Mouse (Mus musculus) left cerebral cortex, postnatal 4 days (tissue): ENCODE data around the gene Acvr1b. TPM values are rescaled to one million over a fixed set of nuclear protein-coding genes. Genes with fewer than 3 reads are reported as not detected.

Source experiments
- DNase-seq: peaks from one replicate; pipeline ENCODE4 v3.0.0-alpha.2; 2022
- intact Hi-C: fragments of 180-260 bp; cut with DNase I; formaldehyde crosslinking; loops from one replicate; pipeline ENCODE4 v1.15.1; 2025
- total RNA-seq, 2 experiments: library from RNA; stranded (reverse); gene quantifications; 2 replicates each; pipeline ENCODE4 v1.2.3; 2021

Gene Acvr1b
- total RNA-seq, 2 experiments from 2014 or later: 96.1 to 98.6 TPM

- intact Hi-C loops: no loop called here
- no peak for DNase-seq
Observed at GRCm38 (mm10) chr15:101241853-101242252, 68.0 kb downstream of the Acvr1b start.

- DNase-seq: peak; percentile 42
- intact Hi-C loops: no loop called here
Observed at GRCm38 (mm10) chr15:101242645-101243044, 68.8 kb downstream of the Acvr1b start.

- no peak for DNase-seq
- intact Hi-C loops: no loop called here
Observed at GRCm38 (mm10) chr15:101244012-101244411, 70.1 kb downstream of the Acvr1b start.

- peak; percentile 95 for DNase-seq
- intact Hi-C loops: no loop called here
Observed at GRCm38 (mm10) chr15:101246231-101247154, 72.6 kb downstream of the Acvr1b start.

- intact Hi-C loops: no loop called here
Observed at GRCm38 (mm10) chr15:101247155-101247498, 73.3 kb downstream of the Acvr1b start.

GRCm38 (mm10) chr15:101248029-101248710, 74.3 kb downstream of the Acvr1b start:
- DNase-seq: no peak
- intact Hi-C loops: no loop called here

More at GRCm38 (mm10) chr15:101247155-101247498, 73.3 kb downstream of the Acvr1b start:
- DNase-seq: no peak

- no peak for DNase-seq
- intact Hi-C loops: no loop called here
Observed at GRCm38 (mm10) chr15:101250220-101250800, 76.4 kb downstream of the Acvr1b start.

- no peak for DNase-seq
- intact Hi-C loops: no loop called here
Observed at GRCm38 (mm10) chr15:101251930-101252329, 78.1 kb downstream of the Acvr1b start.

GRCm38 (mm10) chr15:101252614-101253013, 78.7 kb downstream of the Acvr1b start:
- DNase-seq: no peak
- intact Hi-C loops: no loop called here

GRCm38 (mm10) chr15:101253563-101253885, 79.7 kb downstream of the Acvr1b start:
- intact Hi-C loops: no loop called here

GRCm38 (mm10) chr15:101253886-101254795, 80.3 kb downstream of the Acvr1b start, which contains the start of gene Nr4a1:
Nr4a1 (plus strand) TSS chr15:101254269.
- intact Hi-C loops: no loop called here
- peak; percentile 42 for DNase-seq

More at GRCm38 (mm10) chr15:101253563-101253885, 79.7 kb downstream of the Acvr1b start:
- no peak for DNase-seq

- intact Hi-C loops: no loop called here
- DNase-seq: no peak
Observed at GRCm38 (mm10) chr15:101255842-101256462, 82.1 kb downstream of the Acvr1b start.

GRCm38 (mm10) chr15:101256463-101257206, 82.8 kb downstream of the Acvr1b start:
- DNase-seq: no peak
- intact Hi-C loops: no loop called here

- no peak for DNase-seq
- intact Hi-C loops: no loop called here
Observed at GRCm38 (mm10) chr15:101258420-101258819, 84.6 kb downstream of the Acvr1b start.

GRCm38 (mm10) chr15:101259922-101260321, 86.1 kb downstream of the Acvr1b start:
- intact Hi-C loops: no loop called here
- DNase-seq: no peak

GRCm38 (mm10) chr15:101260387-101260786, 86.5 kb downstream of the Acvr1b start:
- DNase-seq: peak; percentile 33
- intact Hi-C loops: no loop called here

GRCm38 (mm10) chr15:101260874-101261622, 87.2 kb downstream of the Acvr1b start:
- DNase-seq: no peak
- intact Hi-C loops: no loop called here

GRCm38 (mm10) chr15:101262502-101262901, 88.6 kb downstream of the Acvr1b start:
- intact Hi-C loops: no loop called here

More at GRCm38 (mm10) chr15:101262502-101262901, 88.6 kb downstream of the Acvr1b start:
- DNase-seq: no peak
